Mouse (Mus musculus) heart, adult 2 months (tissue): ENCODE measurements around the gene Fads1. TPM values are rescaled to one million over a fixed set of nuclear protein-coding genes. Genes with fewer than 3 reads are reported as not detected.

ENCODE experiments used
- DNase-seq, 2 experiments: peaks; one replicate each; pipeline ENCODE4 v3.0.0; 2021
- H3K27ac ChIP-seq: fragments of 200-600 bp; 2 replicates; pipeline ENCODE4 v1.8.1; 2022
- H3K27me3 ChIP-seq: fragments of 200-500 bp; 2 replicates; pipeline ENCODE4 v1.6.1; 2012; ENCODE audit warnings: mild to moderate bottlenecking, low read length, inconsistent platforms, mixed read lengths; ENCODE audit not compliant: control insufficient read depth, insufficient read depth
- H3K36me3 ChIP-seq: fragments of 200-500 bp; 2 replicates; pipeline ENCODE4 v1.6.1; 2012; ENCODE audit warnings: low read length, inconsistent platforms; ENCODE audit not compliant: control insufficient read depth, insufficient read depth
- H3K4me1 ChIP-seq: fragments of 200-500 bp; 2 replicates; pipeline ENCODE4 v1.6.1; 2011; ENCODE audit warnings: low read length; ENCODE audit not compliant: control insufficient read depth, insufficient read depth
- H3K4me3 ChIP-seq: fragments of 200-600 bp; 2 replicates; pipeline ENCODE4 v1.8.1; 2022
- H3K79me2 ChIP-seq: fragments of 200-500 bp; replicated peaks from 2 replicates; pipeline ENCODE4 v1.6.1; 2012; ENCODE audit warnings: mild to moderate bottlenecking, inconsistent platforms, low read length, moderate library complexity, mixed read lengths; ENCODE audit not compliant: control insufficient read depth, insufficient read depth
- H3K9ac ChIP-seq: fragments of 200-500 bp; 2 replicates; pipeline ENCODE4 v1.6.1; 2012; ENCODE audit warnings: low read depth, mild to moderate bottlenecking, control low read depth, inconsistent platforms, low read length, mixed read lengths
- CTCF ChIP-seq: fragments of 200-600 bp; IDR thresholded peaks from 2 replicates; pipeline ENCODE4 v1.8.1; 2022; ENCODE audit warnings: antibody characterized with exemption, mild to moderate bottlenecking, moderate library complexity
- EP300 ChIP-seq: fragments of 200-500 bp; IDR thresholded peaks from 2 replicates; pipeline ENCODE4 v1.6.1; 2011; ENCODE audit warnings: low read depth, low read length, control low read depth; ENCODE audit not compliant: insufficient read depth
- POLR2A ChIP-seq: fragments of 200-500 bp; IDR thresholded peaks from 2 replicates; pipeline ENCODE4 v1.6.1; 2011; ENCODE audit warnings: mild to moderate bottlenecking, low read depth, low read length, control low read depth; ENCODE audit not compliant: insufficient read depth
- WGBS: fragments of 180-500 bp; shearing (Covaris S2); methylation state at CpG from one replicate; pipeline ENCODE4 v1.1.7; 2018; 5-methylcytosine and 5-hydroxymethylcytosine counted together
- intact Hi-C: fragments of 180-260 bp; cut with DNase I; formaldehyde crosslinking; loops from one replicate; pipeline ENCODE4 v1.15.1; 2025
- long read RNA-seq: library from polyadenylated mRNA; stranded (forward); transcript quantifications from one replicate; pipeline ENCODE4 v2.0.0, GENCODE M21; 2021
- polyA plus RNA-seq: library from polyadenylated mRNA; depleted of rRNA; stranded (reverse); fragments of >200 nt; gene quantifications from 2 replicates; pipeline ENCODE4 v1.2.3, GENCODE M21; 2012; rRNA removed
- total RNA-seq, 2 experiments: library from RNA; stranded (reverse); gene quantifications; 2 replicates each; pipeline ENCODE4 v1.2.3; 2021

Fads1 gene
- 10 to 100 TPM; 24.2 to 25.3 TPM for total RNA-seq
- polyA plus RNA-seq: 14.6 and 16.2 TPM in 2 replicates
- long read RNA-seq, transcript Fads1-201 (12 exons, 3,460 nt): major isoform, 6 of 12 reads
- long read RNA-seq, partial matches to known transcripts: 2 of 12 reads
- long read RNA-seq, other reads (novel, unspliced or antisense): 4 of 12 reads

- intact Hi-C loops: loop anchor here (5.0 kb wide), 1 partner anchor 1830 kb away; no protein-coding TSS in a partner anchor
- H3K9ac ChIP-seq: peak within 1 kb of the TSS; percentile 71
- no peaks in the 10 kb centered on the region for H3K27me3 ChIP-seq
- peak within 1 kb of the TSS; percentile 97 for H3K4me3 ChIP-seq
- no peaks in the 10 kb centered on the region for H3K36me3 ChIP-seq
- H3K27ac ChIP-seq: peak within 1 kb of the TSS; percentile 87
- DNase-seq: peak; percentile 93 to 96
- H3K79me2 ChIP-seq: no peaks in the 10 kb centered on the region
- WGBS: under 1% methylated on average over 70 of the region's 70 CpGs
- TF ChIP-seq CTCF: peak; percentile 76
- TF ChIP-seq POLR2A: peak; percentile 66; the same call in 1 of the 2 replicates
- no peak for TF ChIP-seq EP300
- H3K4me1 ChIP-seq: peaks cover 8% of the 10 kb centered on the region
These were observed at the start of gene Fads1 for GRCm38 (mm10) chr19:10182670-10183298. Gene Fads1, plus strand, starts transcription at chr19:10182888.

- H3K4me3 ChIP-seq: no peak overlapping the region
- no peaks in the 10 kb centered on the region for H3K27me3 ChIP-seq
- H3K79me2 ChIP-seq: no peaks in the 10 kb centered on the region
- 15% methylated on average over 2 of the region's 2 CpGs for WGBS
- no peak overlapping the region for H3K9ac ChIP-seq
- H3K27ac ChIP-seq: no peak overlapping the region; the same call in 1 of the 2 replicates
- DNase-seq: peak; percentile 74 to 77
- H3K36me3 ChIP-seq: no peaks in the 10 kb centered on the region
- intact Hi-C loops: no loop called here
- no peaks in the 10 kb centered on the region for H3K4me1 ChIP-seq
- TF ChIP-seq POLR2A: no peak
- no peak for TF ChIP-seq CTCF
- TF ChIP-seq EP300: no peak
These were observed 48.0 kb upstream of the Fads1 start for GRCm38 (mm10) chr19:10134692-10135091.

- H3K27ac ChIP-seq: peak overlapping the region; percentile 9; the same call in 1 of the 2 replicates
- WGBS: 70% methylated on average over 5 of the region's 5 CpGs
These were observed 45.3 kb upstream of the Fads1 start for GRCm38 (mm10) chr19:10137423-10137822.

GRCm38 (mm10) chr19:10139736-10140135, 43.0 kb upstream of the Fads1 start:
- TF ChIP-seq EP300 (no peak), POLR2A (no peak), CTCF (no peak)
- peak; percentile 10 to 19 for DNase-seq

More at GRCm38 (mm10) chr19:10137423-10137822, 45.3 kb upstream of the Fads1 start:
- Histone ChIP-seq H3K4me3 (no peak overlapping the region), H3K4me1 (no peaks in the 10 kb centered on the region), H3K36me3 (no peaks in the 10 kb centered on the region), H3K9ac (no peak overlapping the region), H3K27me3 (no peaks in the 10 kb centered on the region), H3K79me2 (no peaks in the 10 kb centered on the region)
- peak; percentile 38 to 45 for DNase-seq
- TF ChIP-seq POLR2A (no peak), EP300 (no peak), CTCF (no peak)
- intact Hi-C loops: no loop called here

GRCm38 (mm10) chr19:10143667-10144066, 39.0 kb upstream of the Fads1 start:
- H3K79me2 ChIP-seq: no peaks in the 10 kb centered on the region
- intact Hi-C loops: no loop called here
- DNase-seq: no peak
- TF ChIP-seq EP300: no peak
- TF ChIP-seq POLR2A: no peak
- TF ChIP-seq CTCF: no peak
- WGBS: 62% methylated on average over 2 of the region's 2 CpGs
- no peak overlapping the region for H3K9ac ChIP-seq
- H3K4me1 ChIP-seq: peaks cover 1% of the 10 kb centered on the region; the same call in 1 of the 2 replicates
- H3K36me3 ChIP-seq: no peaks in the 10 kb centered on the region
- no peak overlapping the region for H3K27ac ChIP-seq
- H3K27me3 ChIP-seq: no peaks in the 10 kb centered on the region
- no peak overlapping the region for H3K4me3 ChIP-seq

More at GRCm38 (mm10) chr19:10139736-10140135, 43.0 kb upstream of the Fads1 start:
- H3K36me3 ChIP-seq: no peaks in the 10 kb centered on the region
- no peak overlapping the region for H3K4me3 ChIP-seq
- intact Hi-C loops: no loop called here
- no peak overlapping the region for H3K27ac ChIP-seq
- 66% methylated on average over 6 of the region's 6 CpGs for WGBS
- no peak overlapping the region for H3K9ac ChIP-seq
- no peaks in the 10 kb centered on the region for H3K4me1 ChIP-seq
- H3K27me3 ChIP-seq: no peaks in the 10 kb centered on the region
- H3K79me2 ChIP-seq: no peaks in the 10 kb centered on the region

GRCm38 (mm10) chr19:10144464-10144863, 38.2 kb upstream of the Fads1 start:
- WGBS: 67% methylated on average over 4 of the region's 4 CpGs
- H3K9ac ChIP-seq: no peak overlapping the region
- H3K27me3 ChIP-seq: no peaks in the 10 kb centered on the region
- H3K4me3 ChIP-seq: no peak overlapping the region
- H3K79me2 ChIP-seq: no peaks in the 10 kb centered on the region
- H3K4me1 ChIP-seq: peaks cover 1% of the 10 kb centered on the region; the same call in 1 of the 2 replicates
- intact Hi-C loops: no loop called here
- DNase-seq: no peak
- H3K36me3 ChIP-seq: no peaks in the 10 kb centered on the region
- no peak for TF ChIP-seq EP300
- no peak for TF ChIP-seq POLR2A
- no peak for TF ChIP-seq CTCF
- H3K27ac ChIP-seq: no peak overlapping the region
